Mouse (Mus musculus) T-helper 2 cell (primary cell): ENCODE data around the gene Zbtb7b.

Experiments
- in situ Hi-C: fragments of 300-600 bp; cut with MboI, MseI; formaldehyde crosslinking; loops from one replicate; pipeline ENCODE4 v1.15.1; 2025; ENCODE audit warnings: high pct_unique_total_duplicates

Gene Zbtb7b

DNA sequence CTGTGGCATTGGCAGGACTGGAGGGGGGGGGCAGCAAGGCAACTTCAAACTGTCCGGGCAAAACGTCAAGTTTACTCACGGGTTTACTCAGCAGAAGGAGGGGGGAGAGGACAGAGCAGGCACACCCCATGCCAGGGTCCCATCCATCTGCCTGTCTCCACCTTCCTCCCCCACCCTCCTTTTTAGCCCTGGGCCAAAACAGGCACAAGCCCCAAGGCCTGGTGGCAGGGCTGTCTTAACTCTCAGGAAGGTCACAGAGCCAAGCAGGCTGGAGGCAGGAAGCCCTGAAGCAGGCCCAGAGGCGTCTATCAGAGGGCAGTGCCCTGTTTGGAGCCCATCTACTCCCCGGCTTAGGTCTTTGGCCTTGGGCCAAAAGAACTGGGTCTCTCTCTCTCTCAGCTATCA, 4.5 kb downstream of the Zbtb7b start:
- in situ Hi-C loops: no loop called here

- in situ Hi-C loops: no loop called here
Observed at GRCm38 (mm10) chr3:89388901-89389740, 5.5 kb downstream of the Zbtb7b start.

DNA sequence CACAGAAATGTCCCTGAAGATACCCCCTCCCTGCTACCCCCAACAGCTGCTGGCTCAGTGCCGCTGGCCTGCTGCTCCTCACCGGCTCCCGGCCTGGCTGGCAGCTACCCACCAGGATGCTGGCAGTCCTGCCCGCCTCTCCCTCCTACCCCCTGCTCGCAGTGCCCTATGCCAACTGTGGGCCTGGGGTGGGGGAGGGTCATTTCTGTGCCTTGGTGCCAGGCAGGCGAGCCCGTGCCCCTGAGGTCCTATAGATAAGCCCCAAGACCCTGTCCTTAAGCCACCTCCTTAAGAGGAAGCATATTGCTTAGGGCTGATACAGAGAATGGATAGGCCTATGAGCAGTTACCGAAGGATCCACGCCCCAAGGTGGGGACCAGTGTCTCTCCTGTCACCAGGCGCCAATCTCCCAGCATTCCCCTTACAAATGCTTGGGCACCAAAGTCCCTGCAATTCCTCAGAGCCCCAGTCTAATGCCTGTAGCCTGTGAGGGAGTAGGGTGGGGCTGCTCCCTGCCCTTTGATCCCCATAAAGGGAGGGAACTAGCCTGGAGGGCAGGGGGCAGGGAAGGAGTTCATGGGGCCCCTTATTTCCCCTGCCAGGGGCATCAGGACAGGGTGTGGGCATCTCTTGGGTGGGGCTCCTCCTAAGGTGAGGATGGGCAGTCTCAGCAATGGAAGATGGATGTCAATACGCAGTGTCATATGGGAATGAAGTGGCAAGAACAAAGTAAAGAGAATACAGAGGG, 6.3 kb downstream of the Zbtb7b start:
- in situ Hi-C loops: no loop called here

DNA sequence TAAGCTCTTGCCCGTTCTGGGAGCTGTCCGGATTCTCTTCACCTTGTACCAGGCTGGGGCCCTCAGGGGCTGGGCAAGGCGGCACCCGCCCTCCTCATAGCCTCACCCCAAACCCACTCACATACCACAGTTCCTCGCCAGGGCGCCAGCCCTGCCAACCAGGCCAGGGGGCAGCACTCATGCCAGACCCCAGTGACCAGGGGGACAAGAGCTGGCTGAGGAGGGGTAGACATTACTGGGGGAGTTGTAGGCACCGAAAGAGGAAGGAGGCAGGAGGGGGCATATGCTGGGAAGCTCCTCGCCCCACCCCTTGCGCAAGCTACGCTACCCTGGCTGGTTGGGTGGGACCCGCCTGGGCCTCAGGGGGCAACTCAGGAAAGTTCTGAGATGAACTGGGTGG, 6.9 kb downstream of the Zbtb7b start:
- in situ Hi-C loops: no loop called here

DNA sequence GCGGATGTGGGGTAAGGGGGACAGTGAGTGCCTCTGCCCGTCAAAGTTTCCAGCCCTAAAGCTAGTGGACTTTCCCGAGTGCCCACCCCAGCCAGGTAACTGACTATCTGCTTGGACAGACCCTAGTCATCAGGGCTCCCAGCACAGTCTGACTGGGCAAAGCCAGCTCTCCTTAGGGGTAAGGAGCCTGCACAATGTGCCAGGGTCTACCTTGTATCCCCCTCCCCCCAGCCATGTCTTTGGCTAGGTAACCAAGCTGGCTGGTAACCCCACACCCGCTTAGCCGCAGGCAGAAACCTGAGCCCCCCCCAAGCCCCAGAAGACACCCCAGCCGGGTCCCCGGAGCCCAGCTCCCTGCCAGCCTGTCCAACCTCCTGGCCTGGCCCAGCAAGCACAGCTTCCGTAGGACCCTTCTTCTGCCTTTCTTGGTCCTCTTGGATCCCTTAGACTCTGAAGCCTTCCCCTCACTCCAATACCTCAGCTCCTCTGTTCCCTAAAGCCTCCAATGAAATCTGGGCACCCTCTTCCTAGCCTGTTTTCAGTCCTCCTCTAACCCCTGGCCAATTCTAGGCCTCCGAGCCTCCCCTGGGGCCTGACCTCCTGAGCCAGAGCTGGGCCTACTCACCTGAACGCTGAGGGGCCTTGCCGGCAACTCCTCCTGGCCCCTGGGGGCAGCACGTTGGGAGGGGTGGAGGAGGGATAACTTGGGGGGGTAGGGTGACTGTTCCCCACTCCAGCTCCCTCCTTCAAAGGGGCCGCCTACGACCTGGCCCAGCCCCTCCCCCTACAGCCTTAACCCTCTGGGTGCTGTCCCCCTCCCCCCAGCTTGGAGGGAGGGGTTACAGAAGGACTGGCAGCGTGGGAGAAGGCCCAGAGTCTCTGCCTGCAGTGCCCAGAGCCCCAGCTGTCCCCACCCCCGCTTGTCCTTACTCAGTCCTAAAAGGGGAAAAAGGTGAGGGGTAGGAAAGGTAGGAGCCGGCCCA, 7.8 kb downstream of the Zbtb7b start:
- in situ Hi-C loops: no loop called here

DNA sequence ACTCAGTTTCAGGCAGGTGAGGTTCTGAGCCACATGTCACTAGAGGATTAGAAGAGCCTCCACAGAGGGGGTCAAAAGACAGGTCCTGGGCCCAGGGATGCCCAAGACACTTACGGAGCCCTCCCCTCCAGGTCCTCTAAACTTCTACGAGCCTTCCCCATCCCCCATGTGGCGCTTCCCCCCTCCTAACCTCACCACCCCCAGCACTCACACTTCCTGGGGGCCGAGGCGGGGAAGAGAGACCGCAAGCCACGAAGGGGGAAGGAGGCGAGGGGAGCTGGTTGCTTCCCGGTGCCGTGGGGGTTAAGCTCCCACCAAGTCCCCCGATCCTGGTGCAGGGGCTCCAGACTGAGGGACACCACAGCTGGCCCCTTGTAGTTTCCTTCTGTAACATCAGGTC, 9.1 kb downstream of the Zbtb7b start:
- in situ Hi-C loops: no loop called here

DNA sequence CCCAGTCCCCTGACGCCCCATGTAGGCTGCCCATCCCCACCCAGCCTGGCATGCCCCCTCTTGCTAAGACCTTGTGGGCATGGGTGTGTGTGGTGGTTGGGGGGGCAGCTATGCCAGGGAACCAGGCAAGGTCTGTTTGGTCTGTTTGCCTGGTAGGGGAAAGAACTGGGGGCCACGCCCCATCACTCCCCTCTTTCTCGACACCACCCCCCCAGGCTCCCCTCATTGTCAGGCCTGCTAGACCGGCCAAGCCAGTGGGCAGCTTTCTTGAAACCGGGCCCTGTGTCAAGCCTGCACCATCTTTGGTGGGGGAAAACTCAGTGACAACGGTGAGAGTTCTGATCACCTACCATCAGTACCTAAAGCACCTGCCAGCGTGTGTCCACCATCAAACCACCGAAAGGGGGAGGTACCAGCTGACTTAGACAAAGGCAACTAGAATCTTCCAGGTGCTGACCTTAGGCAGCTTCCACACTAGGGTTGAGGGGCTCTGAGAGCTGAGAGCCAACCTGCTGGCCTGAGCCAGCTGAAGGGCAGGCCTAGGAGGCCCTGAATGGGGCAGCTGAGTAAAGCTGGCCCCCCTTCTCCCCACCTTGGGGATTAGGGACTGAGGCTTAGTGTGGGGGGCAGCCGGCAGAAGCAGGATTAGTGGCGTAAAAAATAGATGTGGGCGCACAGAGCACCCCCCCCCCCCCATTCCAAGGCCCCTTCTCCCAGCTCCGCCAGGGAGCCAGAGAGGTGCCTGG, 10.1 kb downstream of the Zbtb7b start:
- in situ Hi-C loops: no loop called here

- in situ Hi-C loops: no loop called here
Observed at GRCm38 (mm10) chr3:89383651-89384255, 10.8 kb downstream of the Zbtb7b start.

DNA sequence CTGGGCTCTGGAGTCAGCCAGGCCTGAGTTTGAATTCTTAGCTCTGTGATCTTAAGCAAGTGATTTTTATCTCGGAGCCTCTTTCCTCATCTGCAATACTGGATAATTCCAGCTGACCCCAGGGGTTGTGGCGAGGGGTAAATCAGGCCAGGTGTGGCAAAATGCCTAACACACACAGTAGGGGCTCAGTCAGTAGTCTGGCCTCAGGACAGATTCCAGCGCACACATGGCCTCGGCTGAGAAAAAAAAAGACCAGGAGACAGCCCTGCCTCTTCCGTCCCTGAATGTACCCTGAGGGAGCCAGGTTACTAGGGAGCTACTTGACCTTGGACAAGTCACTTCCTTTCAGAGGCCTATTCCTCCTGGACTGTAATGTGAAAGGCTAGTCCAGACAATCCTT, 11.6 kb downstream of the Zbtb7b start:
- in situ Hi-C loops: no loop called here

GRCm38 (mm10) chr3:89382033-89382882, 12.3 kb downstream of the Zbtb7b start:
- in situ Hi-C loops: no loop called here

DNA sequence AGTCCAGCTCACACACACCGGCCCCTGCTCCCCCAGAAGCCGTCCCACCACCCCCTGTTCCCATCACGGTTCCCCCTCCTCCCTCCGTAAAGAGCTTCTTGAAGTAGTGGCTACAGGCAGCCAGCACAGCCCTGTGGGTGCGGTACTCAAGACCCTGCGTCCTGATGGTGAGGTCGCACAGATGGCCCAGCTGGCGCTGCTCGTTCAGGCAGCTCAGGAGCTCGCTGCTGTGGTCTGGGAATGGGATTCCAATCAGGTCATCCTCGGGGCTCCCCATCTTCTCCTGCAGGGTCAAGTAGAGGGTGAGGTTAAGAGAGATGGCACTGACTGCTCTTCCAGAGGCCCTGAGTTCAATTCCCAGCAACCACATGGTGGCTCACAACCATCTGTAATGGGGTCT, 13.3 kb downstream of the Zbtb7b start:
- in situ Hi-C loops: no loop called here

DNA sequence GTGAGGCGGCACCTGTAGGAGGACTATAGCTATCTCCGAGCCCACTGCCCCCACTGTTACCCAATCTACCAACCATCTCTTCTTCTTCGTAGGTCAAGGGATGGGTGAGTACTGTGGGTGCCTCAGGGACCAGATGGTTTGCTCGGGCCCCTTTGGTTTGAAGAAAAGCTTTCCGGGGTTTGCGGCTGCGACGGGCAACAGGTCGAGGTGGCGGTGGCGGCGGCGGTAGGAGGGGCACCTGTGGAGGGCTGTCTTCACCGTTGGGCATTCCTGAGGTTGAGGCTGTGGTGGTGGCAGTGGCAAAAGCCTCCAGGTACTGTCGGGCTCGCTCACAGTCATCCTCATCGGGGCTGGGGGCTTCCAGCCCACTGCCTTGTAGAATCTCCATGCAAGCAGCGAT, 13.9 kb downstream of the Zbtb7b start:
- in situ Hi-C loops: no loop called here

- in situ Hi-C loops: no loop called here
Observed at GRCm38 (mm10) chr3:89380291-89380690, 14.3 kb downstream of the Zbtb7b start.

- in situ Hi-C loops: no loop called here
Observed at GRCm38 (mm10) chr3:89379388-89380131, 15.0 kb downstream of the Zbtb7b start.

GRCm38 (mm10) chr3:89378394-89379067, 16.0 kb downstream of the Zbtb7b start:
- in situ Hi-C loops: no loop called here

- in situ Hi-C loops: no loop called here
Observed at GRCm38 (mm10) chr3:89377831-89378230, 16.7 kb downstream of the Zbtb7b start.

GRCm38 (mm10) chr3:89373581-89374231, 20.9 kb downstream of the Zbtb7b start:
- in situ Hi-C loops: no loop called here

- in situ Hi-C loops: no loop called here
Observed at GRCm38 (mm10) chr3:89367338-89367737, 27.2 kb downstream of the Zbtb7b start.
